Mouse (Mus musculus): ENCODE data around the gene Orai2.

DNA sequence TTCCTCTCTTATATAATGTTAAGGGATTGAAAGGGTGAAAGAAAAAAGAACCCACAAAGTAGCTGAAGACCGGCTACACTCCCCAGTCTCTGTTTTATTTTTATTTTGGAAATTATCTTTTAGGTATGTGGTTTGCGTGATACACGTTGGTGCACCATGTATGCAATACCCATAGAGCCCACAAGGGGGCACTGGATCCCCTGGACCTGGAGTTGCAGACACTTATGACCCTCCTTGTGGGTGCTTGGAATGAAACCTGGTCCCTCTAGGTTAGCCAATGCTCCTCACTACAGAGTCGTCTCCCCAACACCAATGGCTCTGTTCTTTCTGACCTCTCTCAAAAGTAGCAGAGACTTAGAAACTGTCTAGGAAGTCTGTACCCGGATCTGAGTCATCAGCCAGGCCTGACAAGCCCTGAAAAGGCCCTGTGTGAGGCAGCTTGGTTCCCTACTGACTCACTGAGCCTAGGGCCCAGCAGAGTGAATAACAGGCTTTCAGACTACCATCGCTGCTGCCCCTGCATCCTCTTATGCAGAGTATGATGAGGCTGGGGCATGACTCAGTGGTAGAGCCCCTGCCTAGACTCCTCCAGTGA, 27.3 kb downstream of the Orai2 start:
- TF ChIP-seq CTCF (IDR thresholded peaks at IDR 0.05; ENCODE audit: low read depth) (peak; percentile 61), EP300 (IDR thresholded peaks at IDR 0.05; ENCODE audit: low read depth) (no peak)
